Mouse (Mus musculus) erythroblast, embryonic 14.5 days (primary cell): Measurements from ENCODE around the gene Arhgef39. TPM values are rescaled to one million over a fixed set of nuclear protein-coding genes. Genes with fewer than 3 reads are reported as not detected.

Experiments
- H3K27me3 ChIP-seq: 2 replicates; pipeline ENCODE4 v1.6.1; 2012; ENCODE audit warnings: inconsistent platforms; ENCODE audit not compliant: control insufficient read depth
- H3K36me3 ChIP-seq: 2 replicates; pipeline ENCODE4 v1.6.1; 2012; ENCODE audit warnings: mild to moderate bottlenecking, inconsistent platforms; ENCODE audit not compliant: control insufficient read depth
- H3K4me1 ChIP-seq: 2 replicates; pipeline ENCODE4 v1.6.1; 2012; ENCODE audit warnings: inconsistent platforms; ENCODE audit not compliant: control insufficient read depth
- H3K4me3 ChIP-seq: replicated peaks from 2 replicates; pipeline ENCODE3; 2012; ENCODE audit warnings: moderate library complexity, mild to moderate bottlenecking, inconsistent platforms
- H3K9me3 ChIP-seq: 2 replicates; pipeline ENCODE4 v1.6.1; 2012; ENCODE audit warnings: low read length, inconsistent platforms, mixed read lengths; ENCODE audit not compliant: control insufficient read depth
- GATA1 ChIP-seq: IDR thresholded peaks from 2 replicates; pipeline ENCODE4 v1.6.1; 2012; ENCODE audit warnings: low read length, inconsistent platforms, mixed read lengths
- TAL1 ChIP-seq: IDR thresholded peaks from 3 replicates; pipeline ENCODE4 v1.6.1; 2012; ENCODE audit warnings: low read length, inconsistent platforms, mixed read lengths
- polyA plus RNA-seq: library from polyadenylated mRNA; stranded (reverse); fragments of >175 nt; gene quantifications from 2 replicates; pipeline ENCODE4 v1.2.3, GENCODE M21; 2012

The Arhgef39 gene
- polyA plus RNA-seq, 1 experiment = 10.5 TPM

DNA sequence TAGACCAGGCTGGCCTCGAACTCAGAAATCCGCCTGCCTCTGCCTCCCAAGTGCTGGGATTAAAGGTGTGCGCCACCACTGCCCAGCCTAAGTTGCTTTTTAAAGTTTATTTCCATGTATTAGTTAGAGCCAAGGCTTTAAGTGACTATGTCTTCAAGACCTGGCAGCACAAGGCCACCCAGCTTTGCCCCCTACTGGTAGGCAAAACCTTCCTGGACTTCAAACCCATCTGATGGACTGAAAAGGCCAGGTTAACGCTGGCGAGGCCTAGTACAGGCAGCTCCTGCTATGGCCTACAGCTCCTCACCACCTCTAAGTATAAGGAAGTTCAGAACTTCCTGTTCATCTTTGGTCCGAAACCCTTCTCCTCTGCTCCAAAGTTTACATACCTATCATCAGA lies 22.9 kb downstream of the Arhgef39 start:
- H3K9me3 ChIP-seq = no peaks in the 10 kb centered on the region
- H3K27me3 ChIP-seq = no peaks in the 10 kb centered on the region
- no peaks in the 10 kb centered on the region for H3K36me3 ChIP-seq
- no peak overlapping the region for H3K4me3 ChIP-seq
- TF ChIP-seq GATA1 (no peak), TAL1 (no peak)
- H3K4me1 ChIP-seq = peaks cover 19% of the 10 kb centered on the region

DNA sequence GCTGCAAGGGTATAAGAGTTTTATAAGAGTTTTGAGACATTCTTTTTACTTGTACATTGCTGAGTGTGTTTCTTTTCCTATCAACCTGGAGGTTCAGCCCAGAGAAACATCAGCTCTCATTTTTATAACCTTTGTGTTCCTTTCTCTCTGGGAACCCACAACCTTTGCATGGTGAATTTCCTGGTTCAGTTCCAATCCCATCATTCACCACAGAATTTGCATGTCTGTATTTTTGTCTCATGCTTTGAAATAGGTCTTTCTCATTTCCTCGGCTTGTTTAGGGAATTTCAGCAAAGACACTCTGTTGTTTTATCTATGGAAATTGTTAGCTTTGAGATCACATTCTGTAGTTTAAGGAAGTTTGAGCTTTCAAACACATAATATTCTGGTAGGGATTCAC lies 25.9 kb downstream of the Arhgef39 start:
- Histone ChIP-seq H3K4me1 (peaks cover 10% of the 10 kb centered on the region), H3K4me3 (no peak overlapping the region), H3K27me3 (0 out of 2 replicates have a peak, but pooled peaks cover 2% of the 10 kb centered on the region), H3K9me3 (no peaks in the 10 kb centered on the region), H3K36me3 (no peaks in the 10 kb centered on the region)
- no peak for TF ChIP-seq TAL1
- no peak for TF ChIP-seq GATA1

DNA sequence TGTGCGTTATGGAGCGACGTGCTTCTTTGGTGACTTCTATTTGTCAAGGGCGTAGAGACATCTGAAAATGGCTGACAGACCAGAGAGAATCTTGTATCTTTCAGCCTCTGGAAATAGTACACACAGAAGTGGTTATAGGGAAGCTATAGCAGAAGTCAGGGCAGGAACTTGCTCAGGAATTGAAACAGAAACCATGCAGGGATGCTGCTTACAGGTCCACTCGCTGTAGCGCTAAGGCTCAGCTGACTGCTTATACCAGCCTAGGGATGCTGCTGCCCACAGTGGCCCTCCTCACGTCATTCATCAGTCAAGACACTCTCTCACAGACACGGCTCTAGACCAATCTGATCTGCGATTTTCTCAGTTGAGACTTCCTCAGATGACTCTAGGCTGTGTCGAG lies 29.2 kb downstream of the Arhgef39 start:
- TF ChIP-seq TAL1 = no peak
- no peak for TF ChIP-seq GATA1
- no peak overlapping the region for H3K4me3 ChIP-seq
- H3K4me1 ChIP-seq = no peaks in the 10 kb centered on the region
- 0 out of 2 replicates have a peak, but pooled peaks cover 2% of the 10 kb centered on the region for H3K27me3 ChIP-seq
- H3K9me3 ChIP-seq = no peaks in the 10 kb centered on the region
- H3K36me3 ChIP-seq = no peaks in the 10 kb centered on the region

DNA sequence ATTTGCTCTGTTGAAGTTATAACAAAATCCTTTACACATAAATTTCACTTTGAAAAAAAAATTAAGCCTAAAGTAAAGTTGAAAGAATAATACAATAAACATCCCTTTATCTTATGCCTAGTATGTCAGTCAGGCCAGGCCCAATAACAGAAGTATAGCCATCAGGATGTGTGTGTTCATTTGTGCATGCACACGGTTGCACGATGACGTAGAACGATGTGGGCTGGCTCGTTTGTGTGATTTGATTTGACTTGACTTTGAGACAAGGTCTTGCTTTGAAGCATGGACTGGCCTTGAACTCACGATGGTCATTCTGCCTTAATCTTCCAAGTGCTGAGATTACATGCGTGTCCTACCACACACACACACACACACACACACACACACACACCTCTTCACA lies 32.6 kb downstream of the Arhgef39 start:
- Histone ChIP-seq H3K27me3 (0 out of 2 replicates have a peak, but pooled peaks cover 2% of the 10 kb centered on the region), H3K9me3 (no peaks in the 10 kb centered on the region), H3K4me1 (no peaks in the 10 kb centered on the region), H3K36me3 (no peaks in the 10 kb centered on the region), H3K4me3 (no peak overlapping the region)
- TF ChIP-seq TAL1 (no peak), GATA1 (no peak)

DNA sequence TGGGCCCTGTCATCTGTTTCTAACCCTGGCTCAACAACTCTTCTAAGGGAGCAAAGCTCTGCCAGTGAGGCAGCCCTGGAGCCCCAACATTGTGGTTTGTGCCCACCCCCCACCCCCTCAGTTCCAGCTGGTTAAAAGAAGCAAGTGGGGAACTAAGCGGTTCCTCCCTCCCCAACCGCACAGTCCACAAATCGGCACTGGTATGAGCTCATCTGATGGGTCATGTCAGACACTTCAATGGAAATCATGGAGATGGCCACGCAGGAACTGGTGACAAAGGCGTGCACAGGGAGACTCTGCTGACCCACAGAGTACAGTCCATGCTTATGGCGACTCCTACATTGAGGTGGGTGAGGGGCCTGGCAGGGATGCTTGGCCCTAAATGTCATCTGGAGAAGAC lies 33.6 kb downstream of the Arhgef39 start:
- no peak overlapping the region for H3K4me3 ChIP-seq
- TF ChIP-seq GATA1 = no peak
- no peak for TF ChIP-seq TAL1

DNA sequence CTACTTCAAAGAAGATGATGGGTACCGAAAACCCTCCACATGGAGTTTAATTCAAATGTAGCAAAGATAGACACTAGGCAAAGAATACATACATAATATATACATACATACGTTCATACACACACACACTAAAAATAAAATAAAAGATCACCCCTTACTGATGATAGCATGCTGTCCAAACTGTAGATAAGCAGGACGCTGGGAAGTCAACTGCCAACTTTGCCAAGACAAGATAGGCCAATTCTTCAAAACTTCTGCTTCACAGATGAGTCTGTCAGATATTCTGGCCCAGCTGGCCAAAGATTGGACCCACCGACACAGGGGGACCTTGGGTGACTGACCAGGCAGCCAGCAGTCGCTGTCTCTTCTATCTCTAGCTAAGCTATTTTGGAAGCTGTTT lies 36.4 kb downstream of the Arhgef39 start:
- Histone ChIP-seq H3K4me3 (no peak overlapping the region), H3K9me3 (no peaks in the 10 kb centered on the region), H3K4me1 (no peaks in the 10 kb centered on the region), H3K36me3 (no peaks in the 10 kb centered on the region), H3K27me3 (no peaks in the 10 kb centered on the region; the same call in 1 of the 2 replicates)
- TF ChIP-seq GATA1 (no peak), TAL1 (no peak)

More for the DNA sequence above, 33.6 kb downstream of the Arhgef39 start:
- Histone ChIP-seq H3K9me3 (no peaks in the 10 kb centered on the region), H3K27me3 (0 out of 2 replicates have a peak, but pooled peaks cover 2% of the 10 kb centered on the region), H3K4me1 (no peaks in the 10 kb centered on the region), H3K36me3 (no peaks in the 10 kb centered on the region)

DNA sequence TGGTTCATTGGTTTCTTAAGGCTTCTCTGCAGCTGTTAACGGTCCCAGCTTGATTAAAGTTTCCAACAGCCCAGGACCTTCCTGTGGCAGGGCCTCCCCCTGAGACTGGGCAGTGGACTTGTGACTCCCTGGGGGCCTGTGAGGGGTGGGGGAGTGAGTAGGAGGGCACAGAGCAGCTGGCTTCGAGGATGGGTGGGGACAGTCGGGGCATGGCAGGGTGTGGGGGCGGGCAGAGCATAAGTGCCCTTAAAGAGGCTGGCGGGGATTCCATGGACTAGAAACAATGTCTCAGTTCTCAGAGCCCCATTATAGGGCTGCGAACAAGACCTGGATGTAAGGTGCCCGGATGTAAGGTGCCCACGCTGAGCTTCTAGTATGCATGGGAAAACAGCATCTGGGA lies 42.4 kb downstream of the Arhgef39 start:
- H3K36me3 ChIP-seq = no peaks in the 10 kb centered on the region
- no peaks in the 10 kb centered on the region for H3K9me3 ChIP-seq
- peaks cover 38% of the 10 kb centered on the region for H3K27me3 ChIP-seq
- no peak overlapping the region for H3K4me3 ChIP-seq
- no peaks in the 10 kb centered on the region for H3K4me1 ChIP-seq
- no peak for TF ChIP-seq GATA1
- TF ChIP-seq TAL1 = no peak

DNA sequence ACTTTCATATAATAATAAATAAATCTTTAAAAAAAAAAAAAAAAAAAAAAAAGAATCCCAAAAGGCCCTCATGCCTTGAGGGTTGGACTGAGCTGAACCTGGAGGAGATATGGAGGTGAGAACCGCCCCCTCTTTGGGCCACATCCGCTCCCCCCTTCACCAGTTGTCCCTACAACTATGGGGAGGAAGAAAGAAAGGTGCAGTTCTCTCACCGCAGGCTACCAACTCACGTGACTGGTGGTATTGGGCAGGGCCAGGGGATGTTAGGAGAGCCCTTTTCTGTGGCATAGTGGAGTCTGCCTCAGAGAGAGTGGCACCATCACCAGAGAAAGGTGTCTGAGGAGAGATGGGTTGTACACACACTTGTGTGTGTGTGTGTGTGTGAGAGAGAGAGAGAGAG lies 43.0 kb downstream of the Arhgef39 start:
- Histone ChIP-seq H3K4me3 (no peak overlapping the region), H3K27me3 (peaks cover 43% of the 10 kb centered on the region)

DNA sequence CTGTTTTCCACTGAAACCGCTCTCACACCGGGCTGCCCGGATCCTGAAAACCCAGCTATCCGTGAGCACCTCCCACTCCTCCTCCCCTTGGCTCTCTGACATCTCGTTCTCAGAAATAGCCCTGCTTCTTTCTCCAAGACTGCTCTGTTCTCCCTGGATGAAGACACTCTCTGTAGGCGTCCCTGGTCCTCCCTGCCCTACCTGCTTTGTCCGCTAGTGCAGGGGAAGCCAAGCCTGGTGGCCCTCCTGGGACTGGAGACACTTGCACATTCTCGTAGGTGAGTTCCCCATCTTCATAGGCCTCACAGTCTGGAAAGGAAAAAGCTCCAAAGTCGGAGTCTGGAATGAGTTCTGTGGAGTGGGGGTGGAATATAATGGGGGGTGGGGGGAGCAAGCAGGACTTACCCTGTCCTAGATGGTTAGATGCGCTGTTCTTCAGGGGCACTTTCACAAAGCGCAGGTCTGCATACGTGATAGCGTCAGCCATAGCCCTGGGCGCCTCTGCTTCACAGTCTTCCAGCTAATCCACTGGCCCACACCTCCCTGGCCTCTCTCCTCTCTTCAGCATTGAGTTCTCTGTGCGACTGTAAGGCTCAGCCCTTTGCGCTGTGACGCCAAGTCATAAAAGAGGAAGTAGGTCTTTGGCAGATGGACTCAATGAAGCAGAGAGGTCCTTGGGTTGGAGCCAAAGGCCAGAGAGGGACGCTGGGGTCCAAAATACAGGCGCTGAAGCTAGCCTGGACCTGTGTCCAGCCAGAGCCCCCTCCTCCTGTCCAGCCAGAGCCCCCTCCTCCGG lies 45.3 kb downstream of the Arhgef39 start, which contains the start of gene Cd72:
Gene Cd72 (minus strand): TSS at position 588 of the 796 bp plus-strand sequence.
- H3K4me3 ChIP-seq = no peak within 1 kb of the TSS
- H3K36me3 ChIP-seq = no peaks in the 10 kb centered on the region
- TF ChIP-seq GATA1 (no peak), TAL1 (no peak)
- peaks cover 48% of the 10 kb centered on the region for H3K27me3 ChIP-seq
- no peaks in the 10 kb centered on the region for H3K9me3 ChIP-seq
- no peaks in the 10 kb centered on the region for H3K4me1 ChIP-seq

More for the DNA sequence above, 43.0 kb downstream of the Arhgef39 start:
- H3K4me1 ChIP-seq = no peaks in the 10 kb centered on the region
- no peak for TF ChIP-seq GATA1
- no peaks in the 10 kb centered on the region for H3K9me3 ChIP-seq
- no peaks in the 10 kb centered on the region for H3K36me3 ChIP-seq
